Mouse (Mus musculus) liver, embryonic 12.5 days (tissue): ENCODE results near the gene Creb3l1. TPM values are rescaled to one million over a fixed set of nuclear protein-coding genes. Genes with fewer than 3 reads are reported as not detected.
A peak's percentile ranks its signal among the peaks of the same experiment; 100 is the strongest.

Experiments used
- ATAC-seq: fragments of 200-750 bp; cut with Nextera tagmentation; 2 replicates; pipeline ENCODE4 v1.8.0; 2017; ENCODE audit warnings: moderate number of reproducible peaks, mild to moderate bottlenecking, moderate library complexity
- H3K27ac ChIP-seq: fragments of 300-500 bp; sonication (generic); 2 replicates; pipeline ENCODE4 v1.5.1; 2016; ENCODE audit warnings: mild to moderate bottlenecking
- H3K27me3 ChIP-seq: fragments of 300-500 bp; sonication (generic); replicated peaks from 2 replicates; pipeline ENCODE4 v1.6.1; 2016; ENCODE audit warnings: mild to moderate bottlenecking, moderate library complexity
- H3K36me3 ChIP-seq: fragments of 300-500 bp; sonication (generic); 2 replicates; pipeline ENCODE4 v1.6.1; 2016; ENCODE audit warnings: mild to moderate bottlenecking, moderate library complexity
- H3K4me1 ChIP-seq: fragments of 300-500 bp; sonication (generic); 2 replicates; pipeline ENCODE4 v1.6.1; 2016
- H3K4me2 ChIP-seq: fragments of 300-500 bp; sonication (generic); 2 replicates; pipeline ENCODE4 v1.6.1; 2016; ENCODE audit warnings: mild to moderate bottlenecking, moderate library complexity
- H3K4me3 ChIP-seq: fragments of 300-500 bp; sonication (generic); 2 replicates; pipeline ENCODE4 v1.5.1; 2016; ENCODE audit warnings: mild to moderate bottlenecking, moderate library complexity
- H3K9ac ChIP-seq: fragments of 300-500 bp; sonication (generic); 2 replicates; pipeline ENCODE4 v1.6.1; 2016; ENCODE audit warnings: mild to moderate bottlenecking, moderate library complexity
- H3K9me3 ChIP-seq: fragments of 300-500 bp; sonication (generic); replicated peaks from 2 replicates; pipeline ENCODE4 v1.6.1; 2016; ENCODE audit warnings: mild to moderate bottlenecking, moderate library complexity
- WGBS: fragments of 180-500 bp; shearing (Covaris S2); methylation state at CpG from one replicate; pipeline ENCODE4 v1.1.7; 2016; ENCODE audit not compliant: insufficient replicate concordance; 5-methylcytosine and 5-hydroxymethylcytosine counted together
- polyA plus RNA-seq: library from polyadenylated mRNA; unstranded; fragments of >200 nt; fragmentation: Nextera tagmentation; extraction: Ambion mirVana; gene quantifications from 2 replicates; pipeline ENCODE4 v1.2.1, GENCODE M21; 2016

Creb3l1 gene
- polyA plus RNA-seq, 1 experiment from 2014 or later = 1.9 TPM

DNA sequence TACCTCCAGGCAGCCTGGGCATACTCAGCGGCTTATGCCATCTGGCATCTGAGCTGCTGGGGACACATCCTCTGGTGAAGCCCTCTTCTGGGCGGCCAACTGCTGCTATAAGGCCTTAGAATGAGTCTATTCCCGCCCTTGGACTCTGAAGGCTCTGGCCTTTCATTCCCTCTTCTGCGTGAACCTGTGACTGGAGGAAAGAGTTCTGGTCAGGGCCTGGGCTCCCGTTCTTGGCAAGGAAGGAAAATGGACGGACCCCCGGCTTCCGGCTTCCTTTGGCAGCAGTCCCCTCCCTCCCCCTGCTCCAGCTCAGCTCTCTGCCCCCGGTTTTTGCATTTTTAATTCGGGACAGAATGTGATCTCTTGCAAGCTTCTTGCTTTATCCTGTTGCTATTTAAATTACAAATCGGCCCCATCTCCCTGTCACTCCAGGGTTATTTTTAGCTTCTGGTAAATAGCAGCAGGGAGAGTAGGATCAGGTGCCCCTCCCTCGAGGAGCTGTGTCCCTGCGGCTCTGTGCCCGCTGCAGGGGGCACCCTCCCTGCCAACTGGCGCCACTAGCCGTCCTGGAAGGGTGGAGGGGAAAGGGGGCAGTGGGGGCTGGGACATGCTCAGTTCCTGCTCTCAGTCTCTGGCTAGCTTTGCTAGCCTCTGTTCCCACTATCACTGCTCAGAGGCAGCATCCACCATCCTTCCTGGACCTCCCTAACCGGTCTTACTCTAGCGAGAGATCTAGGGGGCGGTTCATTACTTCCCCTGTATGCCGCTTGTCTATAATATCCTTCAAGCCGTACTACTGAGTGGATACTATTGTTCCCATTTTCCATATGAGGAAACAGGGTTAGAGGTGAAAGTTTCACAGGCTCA lies 52.8 kb downstream of the Creb3l1 start:
- ATAC-seq = 0 out of 2 replicates have a peak, but pooled peaks have one; percentile 19
- Histone ChIP-seq H3K36me3 (no peaks in the 10 kb centered on the region), H3K4me2 (peak overlapping the region; percentile 27; the same call in 1 of the 2 replicates), H3K4me3 (no peak overlapping the region), H3K9me3 (no peaks in the 10 kb centered on the region), H3K9ac (no peak overlapping the region), H3K27ac (peak overlapping the region; percentile 52), H3K4me1 (peaks cover 28% of the 10 kb centered on the region), H3K27me3 (peaks cover 94% of the 10 kb centered on the region)
- 17% methylated on average over 21 of the region's 21 CpGs for WGBS

- no peak for ATAC-seq
- Histone ChIP-seq H3K36me3 (no peaks in the 10 kb centered on the region), H3K4me3 (no peak overlapping the region), H3K9me3 (no peaks in the 10 kb centered on the region), H3K4me2 (no peak overlapping the region), H3K4me1 (peaks cover 36% of the 10 kb centered on the region), H3K27me3 (peaks cover 77% of the 10 kb centered on the region), H3K27ac (peak overlapping the region; percentile 12; the same call in 1 of the 2 replicates), H3K9ac (no peak overlapping the region)
- 38% methylated on average over 11 of the region's 11 CpGs for WGBS
These were observed 56.3 kb downstream of the Creb3l1 start for GRCm38 (mm10) chr2:91967962-91968361.

DNA sequence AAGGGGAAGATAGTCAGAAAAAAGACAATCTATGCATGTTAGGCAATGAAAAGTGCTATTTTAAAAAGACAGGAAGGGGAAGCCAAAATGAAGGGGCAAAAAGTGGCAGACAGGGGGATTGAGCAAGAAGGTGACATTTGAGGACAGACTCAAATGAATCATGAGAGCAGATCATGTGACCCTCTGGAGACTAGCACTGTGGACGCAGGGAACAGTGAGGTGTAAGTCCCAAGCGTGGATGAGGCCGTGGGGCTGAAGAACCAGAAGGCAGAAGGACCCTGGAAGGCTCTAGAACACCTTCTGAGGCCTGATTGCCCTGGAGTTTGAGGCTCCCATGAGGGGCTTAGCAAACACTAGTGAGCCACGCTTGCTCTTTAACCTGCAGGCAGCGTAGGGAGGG lies 57.9 kb downstream of the Creb3l1 start:
- Histone ChIP-seq H3K27ac (no peak overlapping the region), H3K36me3 (no peaks in the 10 kb centered on the region), H3K4me2 (no peak overlapping the region), H3K9ac (no peak overlapping the region), H3K4me3 (no peak overlapping the region), H3K9me3 (no peaks in the 10 kb centered on the region), H3K4me1 (peaks cover 44% of the 10 kb centered on the region), H3K27me3 (peaks cover 61% of the 10 kb centered on the region)
- WGBS = 53% methylated on average over 5 of the region's 5 CpGs
- no peak for ATAC-seq

GRCm38 (mm10) chr2:91965417-91965816 lies 58.9 kb downstream of the Creb3l1 start:
- Histone ChIP-seq H3K4me2 (peak overlapping the region; percentile 98), H3K4me3 (peak overlapping the region; percentile 90), H3K4me1 (peaks cover 51% of the 10 kb centered on the region), H3K27me3 (peaks cover 52% of the 10 kb centered on the region), H3K9ac (peak overlapping the region; percentile 53), H3K36me3 (peaks cover 3% of the 10 kb centered on the region), H3K9me3 (no peaks in the 10 kb centered on the region), H3K27ac (peak overlapping the region; percentile 61)
- WGBS = 3% methylated on average over 20 of the region's 20 CpGs
- no peak for ATAC-seq

- peak overlapping the region; percentile 61 for H3K27ac ChIP-seq
- no peak overlapping the region for H3K9ac ChIP-seq
- peaks cover 11% of the 10 kb centered on the region for H3K36me3 ChIP-seq
- peak overlapping the region; percentile 98 for H3K4me2 ChIP-seq
- peaks cover 58% of the 10 kb centered on the region for H3K4me1 ChIP-seq
- ATAC-seq = no peak
- peaks cover 44% of the 10 kb centered on the region for H3K27me3 ChIP-seq
- WGBS = 35% methylated on average over 3 of the region's 3 CpGs
- no peaks in the 10 kb centered on the region for H3K9me3 ChIP-seq
- H3K4me3 ChIP-seq = peak overlapping the region; percentile 90
These were observed 59.6 kb downstream of the Creb3l1 start for GRCm38 (mm10) chr2:91964610-91965204.

GRCm38 (mm10) chr2:91963443-91963932 lies 60.8 kb downstream of the Creb3l1 start:
- Histone ChIP-seq H3K27me3 (peaks cover 32% of the 10 kb centered on the region), H3K27ac (peak overlapping the region; percentile 88), H3K4me3 (peak overlapping the region; percentile 90), H3K9me3 (no peaks in the 10 kb centered on the region), H3K4me2 (peak overlapping the region; percentile 98), H3K9ac (peak overlapping the region; percentile 90), H3K4me1 (peaks cover 71% of the 10 kb centered on the region), H3K36me3 (peaks cover 22% of the 10 kb centered on the region)
- WGBS = under 1% methylated on average over 44 of the region's 57 CpGs
- peak; percentile 92 for ATAC-seq

GRCm38 (mm10) chr2:91962864-91963401 lies 61.4 kb downstream of the Creb3l1 start:
- H3K4me1 ChIP-seq = peaks cover 74% of the 10 kb centered on the region
- H3K9ac ChIP-seq = peak overlapping the region; percentile 90
- peaks cover 22% of the 10 kb centered on the region for H3K36me3 ChIP-seq
- peaks cover 27% of the 10 kb centered on the region for H3K27me3 ChIP-seq
- peak; percentile 25; the same call in 1 of the 2 replicates for ATAC-seq
- peak overlapping the region; percentile 90 for H3K4me3 ChIP-seq
- whole genome bisulfite sequencing = under 1% methylated on average over 39 of the region's 39 CpGs
- H3K4me2 ChIP-seq = peak overlapping the region; percentile 98
- peak overlapping the region; percentile 88 for H3K27ac ChIP-seq
- H3K9me3 ChIP-seq = no peaks in the 10 kb centered on the region

- no peak for ATAC-seq
- Histone ChIP-seq H3K27ac (peak overlapping the region; percentile 88), H3K4me2 (peak overlapping the region; percentile 98), H3K9me3 (no peaks in the 10 kb centered on the region), H3K9ac (peak overlapping the region; percentile 90), H3K4me1 (peaks cover 80% of the 10 kb centered on the region), H3K4me3 (peak overlapping the region; percentile 90), H3K27me3 (peaks cover 25% of the 10 kb centered on the region), H3K36me3 (peaks cover 22% of the 10 kb centered on the region)
- WGBS = 37% methylated on average over 4 of the region's 4 CpGs
These were observed 62.2 kb downstream of the Creb3l1 start for GRCm38 (mm10) chr2:91961901-91962761.

DNA sequence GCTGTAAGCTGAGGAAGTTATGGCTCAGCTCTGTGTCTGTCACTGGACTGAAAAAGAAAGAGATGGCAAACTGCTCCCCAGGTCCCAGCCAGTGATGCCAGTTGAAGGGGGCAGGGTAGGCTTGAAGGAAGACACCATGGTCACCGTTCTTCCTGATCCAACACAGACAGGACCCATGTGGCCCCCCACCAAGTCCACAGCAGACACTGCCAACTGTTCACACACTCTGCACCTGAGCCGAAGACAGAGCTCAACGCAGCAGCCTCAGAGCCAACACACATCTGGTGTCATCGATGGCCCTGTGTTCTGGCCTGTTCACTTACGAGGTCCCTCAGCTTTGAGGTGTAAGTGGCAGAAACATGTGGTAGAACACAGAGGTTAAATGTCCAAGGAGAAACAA lies 63.8 kb downstream of the Creb3l1 start:
- no peak for ATAC-seq
- WGBS = 82% methylated on average over 5 of the region's 5 CpGs

GRCm38 (mm10) chr2:91959544-91960410 lies 64.5 kb downstream of the Creb3l1 start:
- Histone ChIP-seq H3K4me1 (peaks cover 93% of the 10 kb centered on the region), H3K36me3 (peaks cover 22% of the 10 kb centered on the region), H3K4me2 (no peak overlapping the region), H3K4me3 (no peak overlapping the region), H3K9ac (peak overlapping the region; percentile 37; the same call in 1 of the 2 replicates), H3K27me3 (peaks cover 3% of the 10 kb centered on the region; the same call in 1 of the 2 replicates), H3K9me3 (no peaks in the 10 kb centered on the region), H3K27ac (peak overlapping the region; percentile 37)
- 78% methylated on average over 11 of the region's 11 CpGs for WGBS
- no peak for ATAC-seq

More for the DNA sequence above, 63.8 kb downstream of the Creb3l1 start:
- Histone ChIP-seq H3K4me1 (peaks cover 91% of the 10 kb centered on the region), H3K4me3 (no peak overlapping the region), H3K36me3 (peaks cover 22% of the 10 kb centered on the region), H3K27ac (0 out of 2 replicates have a peak overlapping the region, but pooled peaks have one; percentile 37), H3K27me3 (peaks cover 10% of the 10 kb centered on the region), H3K9me3 (no peaks in the 10 kb centered on the region), H3K9ac (no peak overlapping the region), H3K4me2 (no peak overlapping the region)
